Mouse (Mus musculus): ENCODE results near the gene Atp2b1. TPM values are rescaled to one million over a fixed set of nuclear protein-coding genes. Genes with fewer than 3 reads are reported as not detected.
A peak's percentile ranks its signal among the peaks of the same experiment; 100 is the strongest.

Atp2b1 gene
- total and polyA plus RNA-seq, 3 experiments, result 18.5 to 160 (median 65.1) TPM

DNA sequence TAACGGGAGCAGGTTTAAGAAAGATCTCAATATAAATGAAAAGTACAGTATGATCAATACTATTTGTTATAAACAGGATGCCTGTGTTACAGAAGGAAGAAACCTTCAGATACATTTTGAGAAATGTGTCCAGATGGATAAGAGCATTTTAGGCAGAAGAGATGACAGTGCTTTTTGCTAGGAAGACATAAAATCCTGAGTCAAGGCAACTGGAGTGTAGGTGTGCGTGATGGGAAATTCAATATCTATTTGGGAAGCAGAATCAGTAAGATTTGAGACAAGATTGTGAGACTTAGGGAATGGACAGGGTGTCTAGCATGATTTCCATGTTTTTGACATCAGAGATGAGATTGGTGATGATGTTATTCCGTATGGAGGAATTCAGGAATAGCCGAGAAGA lies 22.8 kb upstream of the Atp2b1 start:
- DNase-seq (ENCODE audit: low spot score), result no peak
- ATAC-seq (ENCODE audit: extremely low read depth, insufficient number of reproducible peaks, low FRiP score, poor library complexity, severe bottlenecking), result no peak
- no peaks in the 10 kb centered on the region for H3K36me3 ChIP-seq (replicated peaks)
- no peak overlapping the region for H3K4me3 ChIP-seq (ENCODE audit: low read depth, low read length)
- peaks cover 2% of the 10 kb centered on the region; the same call in 1 of the 2 replicates for H3K4me1 ChIP-seq (ENCODE audit: insufficient read depth, low read depth, low read length)
- no peaks in the 10 kb centered on the region for H3K27me3 ChIP-seq (ENCODE audit: insufficient read depth, low read length)
- peaks cover 3% of the 10 kb centered on the region; the same call in 1 of the 2 replicates for H3K9me3 ChIP-seq (replicated peaks)
- TF ChIP-seq GATA2 (IDR thresholded peaks at IDR 0.05; ENCODE audit: borderline replicate concordance, low read depth, low read length), result no peak
- no peak for TF ChIP-seq GATA1 (IDR thresholded peaks at IDR 0.05; ENCODE audit: borderline replicate concordance, low read length)
- no peak for TF ChIP-seq CTCF (IDR thresholded peaks at IDR 0.05; ENCODE audit: low read depth, low read length)
- no peak for TF ChIP-seq TAL1 (conservative IDR thresholded peaks at IDR 0.05; ENCODE audit: low read depth, low read length)
- TF ChIP-seq POLR2AphosphoS5 (IDR thresholded peaks at IDR 0.05; ENCODE audit: insufficient replicate concordance, low read depth, low read length), result no peak

DNA sequence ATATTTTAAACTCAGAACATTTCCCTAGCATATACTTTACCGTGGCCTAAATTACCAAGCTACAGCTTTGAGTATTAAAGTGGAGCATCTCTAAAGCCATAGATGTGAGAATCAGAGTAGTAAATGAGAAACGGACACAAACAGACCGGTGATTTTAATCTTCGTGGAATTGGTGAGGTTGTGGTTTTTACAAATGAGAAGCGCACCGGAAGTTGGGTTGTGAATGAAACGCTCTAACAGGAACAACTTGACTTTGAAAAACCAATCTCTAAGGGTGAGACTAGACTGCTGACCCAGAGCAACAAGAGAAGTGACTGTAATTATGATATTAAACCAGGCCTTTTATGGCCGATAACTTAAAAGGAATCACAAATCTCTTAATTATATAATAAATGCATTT lies 16.7 kb upstream of the Atp2b1 start:
- no peaks in the 10 kb centered on the region for H3K27me3 ChIP-seq (ENCODE audit: insufficient read depth, low read length)
- TF ChIP-seq GATA1 (IDR thresholded peaks at IDR 0.05; ENCODE audit: borderline replicate concordance, low read length), result no peak
- H3K4me3 ChIP-seq (ENCODE audit: low read depth, low read length), result no peak overlapping the region
- no peak for DNase-seq (ENCODE audit: low spot score)
- H3K9me3 ChIP-seq (replicated peaks), result no peaks in the 10 kb centered on the region
- H3K36me3 ChIP-seq (replicated peaks), result no peaks in the 10 kb centered on the region
- no peak for ATAC-seq (ENCODE audit: extremely low read depth, insufficient number of reproducible peaks, low FRiP score, poor library complexity, severe bottlenecking)
- H3K4me1 ChIP-seq (ENCODE audit: insufficient read depth, low read depth, low read length), result peaks cover 11% of the 10 kb centered on the region

DNA sequence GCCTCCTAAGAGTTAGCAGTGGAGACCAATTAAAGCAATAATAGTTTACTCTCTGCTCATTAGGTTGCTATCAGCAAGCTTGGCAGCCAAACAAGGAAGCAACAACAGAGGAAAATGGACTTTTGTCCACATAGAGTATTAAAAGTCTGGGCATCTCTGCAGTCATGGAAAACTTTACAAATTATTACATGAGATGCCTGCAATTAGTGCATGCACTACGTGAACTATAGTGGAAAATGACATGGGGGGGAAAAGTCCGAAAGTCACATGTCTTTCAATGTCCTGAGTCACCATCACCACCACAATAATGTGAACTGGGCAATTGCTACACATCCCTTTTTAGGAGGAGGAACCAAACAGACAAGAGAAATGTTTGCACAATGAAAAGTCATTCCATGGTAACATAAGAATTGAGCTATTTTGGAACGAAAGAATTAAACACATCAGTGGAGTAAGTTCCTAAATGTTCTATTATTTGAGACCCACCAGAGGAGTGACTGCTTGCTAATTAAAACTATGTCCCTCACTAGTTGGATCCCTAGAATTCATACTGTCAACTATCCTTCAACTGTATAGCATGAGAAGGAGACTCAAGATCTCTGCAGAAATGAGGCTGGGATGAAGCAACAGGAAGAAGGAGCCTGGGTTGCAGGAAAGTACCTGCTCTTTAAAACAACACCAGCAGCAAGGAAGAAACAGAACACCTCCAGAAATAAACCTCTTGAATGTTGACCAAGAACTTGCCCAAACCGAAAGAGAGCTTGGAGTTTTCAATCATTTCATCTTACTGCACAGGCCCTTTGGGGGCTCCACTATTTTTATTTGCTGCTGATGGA lies 16.1 kb upstream of the Atp2b1 start:
- no peak overlapping the region for H3K4me3 ChIP-seq (ENCODE audit: low read depth, low read length)
- TF ChIP-seq TAL1 (conservative IDR thresholded peaks at IDR 0.05; ENCODE audit: low read depth, low read length) (no peak), CTCF (IDR thresholded peaks at IDR 0.05; ENCODE audit: low read depth, low read length) (no peak), POLR2AphosphoS5 (IDR thresholded peaks at IDR 0.05; ENCODE audit: insufficient replicate concordance, low read depth, low read length) (no peak), GATA2 (IDR thresholded peaks at IDR 0.05; ENCODE audit: borderline replicate concordance, low read depth, low read length) (no peak), GATA1 (IDR thresholded peaks at IDR 0.05; ENCODE audit: borderline replicate concordance, low read length) (no peak)
- no peak for ATAC-seq (ENCODE audit: extremely low read depth, insufficient number of reproducible peaks, low FRiP score, poor library complexity, severe bottlenecking)
- H3K9me3 ChIP-seq (replicated peaks), result no peaks in the 10 kb centered on the region
- H3K27me3 ChIP-seq (ENCODE audit: insufficient read depth, low read length), result no peaks in the 10 kb centered on the region
- no peaks in the 10 kb centered on the region for H3K36me3 ChIP-seq (replicated peaks)
- H3K4me1 ChIP-seq (ENCODE audit: insufficient read depth, low read depth, low read length), result peaks cover 15% of the 10 kb centered on the region
- no peak for DNase-seq (ENCODE audit: low spot score)

DNA sequence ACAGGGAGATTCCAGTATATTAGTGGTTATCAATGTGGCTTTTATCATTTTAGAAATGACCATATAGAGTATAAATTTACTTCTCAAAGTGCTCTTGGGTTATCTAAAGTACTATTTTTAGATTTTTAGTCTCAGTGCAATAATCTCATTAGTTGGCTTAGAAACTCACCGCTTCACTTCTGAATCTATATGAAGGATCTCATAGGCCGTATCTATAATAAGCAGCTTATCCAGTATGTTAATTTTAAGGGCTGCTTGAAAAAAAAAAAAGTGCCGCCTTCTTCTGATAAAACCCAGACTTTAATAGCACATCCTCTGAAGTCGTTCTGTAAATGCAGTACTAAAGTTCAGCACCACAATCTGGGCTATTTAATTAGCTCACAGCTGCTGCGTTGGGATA lies 12.7 kb upstream of the Atp2b1 start:
- Histone ChIP-seq H3K27me3 (ENCODE audit: insufficient read depth, low read length) (no peaks in the 10 kb centered on the region), H3K9me3 (replicated peaks) (no peaks in the 10 kb centered on the region), H3K36me3 (replicated peaks) (no peaks in the 10 kb centered on the region), H3K4me3 (ENCODE audit: low read depth, low read length) (no peak overlapping the region), H3K4me1 (ENCODE audit: insufficient read depth, low read depth, low read length) (peaks cover 39% of the 10 kb centered on the region)
- DNase-seq (ENCODE audit: low spot score), result no peak
- ATAC-seq (ENCODE audit: extremely low read depth, insufficient number of reproducible peaks, low FRiP score, poor library complexity, severe bottlenecking), result no peak
- TF ChIP-seq POLR2AphosphoS5 (IDR thresholded peaks at IDR 0.05; ENCODE audit: insufficient replicate concordance, low read depth, low read length), result no peak
- TF ChIP-seq GATA2 (IDR thresholded peaks at IDR 0.05; ENCODE audit: borderline replicate concordance, low read depth, low read length), result no peak
- TF ChIP-seq GATA1 (IDR thresholded peaks at IDR 0.05; ENCODE audit: borderline replicate concordance, low read length), result no peak
- TF ChIP-seq CTCF (IDR thresholded peaks at IDR 0.05; ENCODE audit: low read depth, low read length), result no peak
- TF ChIP-seq TAL1 (conservative IDR thresholded peaks at IDR 0.05; ENCODE audit: low read depth, low read length), result no peak

DNA sequence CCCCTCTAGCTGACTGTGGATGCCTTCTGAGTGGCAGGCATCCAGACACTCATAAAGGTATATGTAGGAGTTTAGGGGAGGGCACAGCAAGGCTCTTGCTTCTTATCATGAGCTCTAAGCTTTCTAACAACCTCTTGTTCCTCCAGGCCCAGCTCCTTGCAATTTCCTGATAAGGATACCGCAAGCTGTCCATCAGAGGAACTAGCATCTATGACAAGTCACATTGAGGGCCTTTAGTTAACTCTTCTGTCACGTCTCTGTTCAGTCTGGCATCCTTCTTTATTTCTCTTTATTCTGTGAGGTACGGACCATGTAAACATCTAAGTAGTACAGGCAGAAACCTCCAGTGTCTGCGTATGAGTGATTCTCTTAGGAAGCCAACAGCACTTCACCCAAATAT lies 8.2 kb upstream of the Atp2b1 start:
- Histone ChIP-seq H3K36me3 (replicated peaks) (no peaks in the 10 kb centered on the region), H3K4me3 (ENCODE audit: low read depth, low read length) (no peak overlapping the region; the same call in 1 of the 2 replicates), H3K9me3 (replicated peaks) (no peaks in the 10 kb centered on the region), H3K27me3 (ENCODE audit: insufficient read depth, low read length) (no peaks in the 10 kb centered on the region), H3K4me1 (ENCODE audit: insufficient read depth, low read depth, low read length) (peaks cover 51% of the 10 kb centered on the region)
- DNase-seq (ENCODE audit: low spot score) (peak; percentile 67), ATAC-seq (ENCODE audit: extremely low read depth, insufficient number of reproducible peaks, low FRiP score, poor library complexity, severe bottlenecking) (peak; percentile 98)
- no peak for TF ChIP-seq POLR2AphosphoS5 (IDR thresholded peaks at IDR 0.05; ENCODE audit: insufficient replicate concordance, low read depth, low read length)
- TF ChIP-seq TAL1 (conservative IDR thresholded peaks at IDR 0.05; ENCODE audit: low read depth, low read length), result peak; percentile 98

DNA sequence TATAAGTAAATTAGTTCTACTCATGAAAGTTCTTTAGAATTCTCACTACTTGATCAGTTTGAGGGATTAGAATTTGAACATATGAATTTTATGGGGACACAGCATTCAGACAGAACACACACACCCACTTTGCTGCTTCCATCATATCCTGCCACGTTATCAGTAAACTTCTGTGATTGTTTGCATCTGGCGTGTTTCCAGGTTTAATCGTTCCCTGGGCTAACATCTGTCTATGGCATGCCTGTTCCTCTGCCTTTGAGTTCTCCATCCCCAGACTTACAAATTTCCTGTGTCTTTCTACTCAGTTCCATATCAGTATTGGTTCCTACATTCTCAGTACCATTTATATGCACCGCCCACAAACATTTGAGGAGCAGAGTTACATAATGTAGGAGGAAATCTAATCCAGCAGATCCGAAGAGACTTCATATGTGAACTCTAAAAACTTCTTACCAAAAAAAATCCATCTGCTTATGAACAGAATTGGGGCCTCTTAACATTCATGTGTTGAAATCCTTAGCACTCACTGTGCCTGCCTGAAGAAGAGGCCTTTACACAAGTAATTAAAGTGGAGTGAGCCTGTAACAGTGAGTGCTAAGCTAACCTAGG lies 7.2 kb upstream of the Atp2b1 start:
- ATAC-seq (ENCODE audit: extremely low read depth, insufficient number of reproducible peaks, low FRiP score, poor library complexity, severe bottlenecking) (no peak), DNase-seq (ENCODE audit: low spot score) (no peak)
- Histone ChIP-seq H3K9me3 (replicated peaks) (no peaks in the 10 kb centered on the region), H3K4me1 (ENCODE audit: insufficient read depth, low read depth, low read length) (peaks cover 47% of the 10 kb centered on the region), H3K4me3 (ENCODE audit: low read depth, low read length) (no peak overlapping the region), H3K27me3 (ENCODE audit: insufficient read depth, low read length) (no peaks in the 10 kb centered on the region), H3K36me3 (replicated peaks) (no peaks in the 10 kb centered on the region)
- peak; percentile 51 for TF ChIP-seq TAL1 (conservative IDR thresholded peaks at IDR 0.05; ENCODE audit: low read depth, low read length)
- TF ChIP-seq POLR2AphosphoS5 (IDR thresholded peaks at IDR 0.05; ENCODE audit: insufficient replicate concordance, low read depth, low read length), result no peak
